Mouse (Mus musculus) thymus, adult 2 months (tissue): ENCODE data around the gene Cetn2. TPM values are rescaled to one million over a fixed set of nuclear protein-coding genes. Genes with fewer than 3 reads are reported as not detected.

ENCODE experiments used
- DNase-seq: peaks from one replicate; pipeline ENCODE4 v3.0.0; 2021
- H3K27ac ChIP-seq: fragments of 200-500 bp; 2 replicates; pipeline ENCODE4 v1.5.1; 2012; ENCODE audit warnings: low read length, control low read depth; ENCODE audit not compliant: control insufficient read depth, insufficient read depth
- H3K27me3 ChIP-seq: fragments of 200-500 bp; 2 replicates; pipeline ENCODE4 v1.6.1; 2012; ENCODE audit warnings: mild to moderate bottlenecking, low read length, moderate library complexity, mixed read lengths; ENCODE audit not compliant: control insufficient read depth, insufficient read depth
- H3K36me3 ChIP-seq: fragments of 200-500 bp; 2 replicates; pipeline ENCODE4 v1.6.1; 2012; ENCODE audit warnings: mild to moderate bottlenecking, low read length, moderate library complexity; ENCODE audit not compliant: control insufficient read depth, insufficient read depth
- H3K4me1 ChIP-seq: fragments of 200-500 bp; replicated peaks from 2 replicates; pipeline ENCODE4 v1.6.1; 2012; ENCODE audit warnings: low read length; ENCODE audit not compliant: control insufficient read depth, insufficient read depth
- H3K4me3 ChIP-seq: fragments of 200-500 bp; 2 replicates; pipeline ENCODE4 v1.5.1; 2012; ENCODE audit warnings: mild to moderate bottlenecking, low read length, control low read depth, moderate library complexity; ENCODE audit not compliant: control insufficient read depth, insufficient read depth
- CTCF ChIP-seq: fragments of 200-500 bp; IDR thresholded peaks from 2 replicates; pipeline ENCODE4 v1.5.1; 2012; ENCODE audit warnings: mild to moderate bottlenecking, control low read depth, low read length, moderate library complexity, borderline replicate concordance; ENCODE audit not compliant: control insufficient read depth, poor library complexity, insufficient read depth; ENCODE audit errors: extremely low read depth
- POLR2A ChIP-seq: fragments of 200-500 bp; IDR thresholded peaks from 2 replicates; pipeline ENCODE4 v1.6.1; 2012; ENCODE audit warnings: mild to moderate bottlenecking, low read length, control low read depth, moderate library complexity; ENCODE audit not compliant: control insufficient read depth, poor library complexity, insufficient read depth; ENCODE audit errors: extremely low read depth
- WGBS: fragments of 180-500 bp; shearing (Covaris S2); methylation state at CpG from one replicate; pipeline ENCODE4 v1.1.7; 2018; 5-methylcytosine and 5-hydroxymethylcytosine counted together
- polyA plus RNA-seq: library from polyadenylated mRNA; depleted of rRNA; stranded (reverse); fragments of >200 nt; gene quantifications from 2 replicates; pipeline ENCODE4 v1.2.3, GENCODE M21; 2012; rRNA removed

Cetn2 gene
- 5.9 and 9.7 TPM in 2 replicates for polyA plus RNA-seq

DNA sequence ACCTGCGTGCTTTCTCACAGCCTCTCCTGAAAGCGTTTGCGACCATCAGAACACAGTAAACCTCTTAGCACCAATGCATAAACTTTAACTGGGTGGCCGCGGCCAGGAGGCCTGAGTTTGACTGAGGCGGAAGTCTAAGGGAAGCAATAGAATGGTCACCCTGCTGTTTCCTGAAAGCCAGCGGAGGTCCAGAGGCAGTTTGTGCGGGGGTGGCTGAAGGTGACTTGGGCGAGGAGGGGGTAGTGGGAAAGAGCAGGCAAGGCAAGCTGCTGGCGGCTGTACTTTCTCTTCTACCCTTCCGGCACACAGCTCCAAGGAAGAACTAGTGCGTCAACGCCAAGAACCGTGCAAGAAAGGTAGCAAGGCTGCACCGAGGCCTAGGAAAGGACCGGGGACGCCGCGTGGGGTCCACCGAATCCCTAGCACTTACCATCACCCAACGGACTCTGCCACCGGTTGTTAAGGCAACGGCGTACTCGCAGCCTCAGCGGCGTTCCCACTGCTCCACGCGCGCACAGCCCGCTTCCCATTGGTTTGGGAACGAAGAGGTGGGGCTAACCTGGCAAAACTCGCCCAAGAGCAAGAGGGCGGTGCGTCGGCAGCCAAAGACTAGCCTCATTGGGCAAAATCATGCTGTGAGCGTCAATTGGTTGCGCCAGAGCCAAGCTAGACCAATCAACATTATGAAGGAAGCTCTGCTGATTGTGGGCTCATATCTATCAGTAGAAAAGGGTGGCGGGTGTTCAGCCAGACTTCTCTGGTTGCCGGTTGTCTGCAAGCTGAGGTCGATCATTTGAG lies at the start of gene Cetn2, which contains the start of gene Nsdhl:
Gene Cetn2 (minus strand): TSS at position 528 of the 798 bp plus-strand sequence.
Gene Nsdhl (plus strand): TSS at position 674 of the 798 bp plus-strand sequence.
- peaks cover 4% of the 10 kb centered on the region; the same call in 1 of the 2 replicates for H3K4me1 ChIP-seq
- no peaks in the 10 kb centered on the region for H3K27me3 ChIP-seq
- H3K36me3 ChIP-seq: 0 out of 2 replicates have a peak, but pooled peaks cover 3% of the 10 kb centered on the region
- peak; percentile 81 for DNase-seq
- WGBS: 1% methylated on average over 41 of the region's 41 CpGs
- H3K27ac ChIP-seq: peak within 1 kb of the TSS; percentile 40; the same call in 1 of the 2 replicates
- TF ChIP-seq CTCF (no peak), POLR2A (0 out of 2 replicates have a peak, but pooled peaks have one; percentile 33)
- H3K4me3 ChIP-seq: peak within 1 kb of the TSS; percentile 97

DNA sequence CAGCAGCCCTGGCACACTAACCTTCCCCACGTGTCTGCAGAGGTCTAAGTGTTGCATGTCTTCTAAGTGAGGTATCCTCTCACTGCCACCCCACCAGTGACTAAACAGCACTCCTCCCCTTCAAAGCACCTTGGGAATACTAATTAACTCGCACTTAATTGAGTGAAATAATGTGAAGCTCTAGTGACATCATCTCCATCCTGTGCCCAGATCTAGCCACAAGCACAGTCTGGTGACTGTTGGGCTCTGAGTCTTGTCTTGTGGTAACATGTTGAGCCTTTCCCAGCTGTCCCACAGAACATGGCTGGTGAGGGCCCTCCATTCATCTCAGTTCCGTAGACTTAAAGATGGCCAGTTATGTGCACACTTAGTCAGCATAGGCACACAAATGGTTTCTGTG lies 44.5 kb upstream of the Cetn2 start:
- DNase-seq: no peak
- 97% methylated on average over 3 of the region's 3 CpGs for WGBS
- H3K4me3 ChIP-seq: no peak overlapping the region
- H3K4me1 ChIP-seq: no peaks in the 10 kb centered on the region
- no peak for TF ChIP-seq POLR2A
- TF ChIP-seq CTCF: no peak
- no peaks in the 10 kb centered on the region for H3K27me3 ChIP-seq
- H3K27ac ChIP-seq: no peak overlapping the region
- no peaks in the 10 kb centered on the region for H3K36me3 ChIP-seq

DNA sequence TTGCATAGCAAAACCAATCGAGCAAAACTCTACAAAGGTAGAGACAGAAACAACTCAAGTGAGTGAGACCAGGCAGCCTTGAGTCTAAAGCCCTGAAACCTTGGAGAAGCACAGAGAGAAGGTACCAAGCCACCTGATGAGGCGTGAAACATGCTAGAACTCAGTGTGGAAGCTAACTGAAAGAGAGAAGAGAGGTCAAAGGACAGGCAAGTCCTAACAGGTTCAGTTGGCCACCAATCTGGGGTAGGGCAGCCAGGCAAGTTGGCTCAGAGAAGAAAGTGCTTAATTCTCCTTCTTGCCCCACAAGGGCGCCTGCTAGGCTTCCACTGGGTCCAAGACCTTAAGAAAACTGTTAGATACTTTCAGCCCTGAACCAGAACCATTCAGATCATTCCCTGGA lies 43.3 kb upstream of the Cetn2 start:
- H3K36me3 ChIP-seq: no peaks in the 10 kb centered on the region
- H3K4me3 ChIP-seq: no peak overlapping the region
- no peak for DNase-seq
- H3K4me1 ChIP-seq: no peaks in the 10 kb centered on the region
- no peak overlapping the region for H3K27ac ChIP-seq
- 85% methylated on average over 3 of the region's 3 CpGs for WGBS
- no peaks in the 10 kb centered on the region for H3K27me3 ChIP-seq
- no peak for TF ChIP-seq CTCF
- TF ChIP-seq POLR2A: no peak

DNA sequence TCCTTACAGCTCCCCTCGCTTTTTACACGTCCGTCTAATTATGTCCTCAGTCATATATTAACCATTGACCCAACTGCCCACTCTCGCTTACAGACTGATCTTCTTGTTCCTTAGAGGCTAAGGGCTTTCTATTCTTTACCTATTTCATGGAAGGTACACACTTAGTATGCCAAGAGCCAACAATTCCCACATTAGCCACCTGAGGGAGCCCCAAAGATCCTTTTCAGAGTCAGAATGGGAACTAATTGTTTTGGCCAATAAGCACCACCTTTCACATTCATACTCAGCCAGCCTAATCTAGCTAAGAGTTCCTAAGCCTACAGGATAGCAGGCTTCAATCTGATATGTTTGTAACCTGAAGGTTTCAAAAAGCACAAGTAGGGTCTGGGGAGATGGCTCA lies 42.2 kb upstream of the Cetn2 start:
- WGBS: 99% methylated on average over 4 of the region's 4 CpGs
- DNase-seq: peak; percentile 1
- no peak for TF ChIP-seq CTCF
- no peak for TF ChIP-seq POLR2A
- no peaks in the 10 kb centered on the region for H3K27me3 ChIP-seq
- no peaks in the 10 kb centered on the region for H3K4me1 ChIP-seq
- H3K27ac ChIP-seq: no peak overlapping the region
- H3K36me3 ChIP-seq: no peaks in the 10 kb centered on the region
- H3K4me3 ChIP-seq: no peak overlapping the region

DNA sequence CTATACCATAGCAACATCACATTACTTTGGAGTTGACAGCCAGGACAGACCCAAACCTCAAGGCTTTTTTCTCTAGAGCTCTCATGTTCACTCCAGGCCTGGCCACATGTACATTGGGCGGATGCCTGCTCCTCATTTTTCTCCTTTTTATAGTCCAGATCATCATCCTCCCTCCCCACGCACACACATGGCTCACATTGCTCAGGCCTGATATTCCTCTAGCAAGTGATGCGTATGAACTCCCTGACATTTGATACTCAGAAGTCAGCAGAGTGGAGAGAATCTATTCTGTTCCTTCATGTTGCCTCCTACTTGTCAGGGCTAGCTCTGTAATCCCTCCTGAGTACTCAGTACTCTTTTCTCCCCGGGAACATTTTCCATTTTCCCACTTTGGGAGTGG lies 38.3 kb upstream of the Cetn2 start:
- WGBS: 90% methylated on average over 4 of the region's 4 CpGs
- no peaks in the 10 kb centered on the region for H3K4me1 ChIP-seq
- H3K36me3 ChIP-seq: no peaks in the 10 kb centered on the region
- H3K27me3 ChIP-seq: no peaks in the 10 kb centered on the region
- no peak overlapping the region for H3K27ac ChIP-seq
- H3K4me3 ChIP-seq: no peak overlapping the region
- TF ChIP-seq POLR2A (no peak), CTCF (no peak)
- no peak for DNase-seq

GRCm38 (mm10) chrX:72953464-72953863 lies 35.3 kb upstream of the Cetn2 start:
- Histone ChIP-seq H3K4me3 (no peak overlapping the region), H3K4me1 (no peaks in the 10 kb centered on the region), H3K36me3 (no peaks in the 10 kb centered on the region), H3K27ac (no peak overlapping the region), H3K27me3 (no peaks in the 10 kb centered on the region)
- TF ChIP-seq CTCF (no peak), POLR2A (no peak)
- 98% methylated on average over 4 of the region's 4 CpGs for WGBS
- DNase-seq: no peak
